Mouse (Mus musculus) embryonic facial prominence, embryonic 14.5 days (tissue): ENCODE measurements around the gene Dhcr24. TPM values are rescaled to one million over a fixed set of nuclear protein-coding genes. Genes with fewer than 3 reads are reported as not detected.

Source experiments
- ATAC-seq: fragments of 200-750 bp; cut with Nextera tagmentation; 2 replicates; pipeline ENCODE4 v1.8.0; 2017; ENCODE audit warnings: low read depth, moderate number of reproducible peaks, moderate TSS enrichment
- DNase-seq: peaks from one replicate; pipeline ENCODE4 v3.0.0-alpha.2; 2015; ENCODE audit warnings: low spot score
- H3K27ac ChIP-seq: fragments of 300-500 bp; sonication (generic); replicated peaks from 2 replicates; pipeline ENCODE4 v1.5.1; 2014; ENCODE audit warnings: low read depth, mild to moderate bottlenecking, low read length, moderate library complexity
- H3K27me3 ChIP-seq: fragments of 300-500 bp; sonication (generic); replicated peaks from 2 replicates; pipeline ENCODE4 v1.6.1; 2014; ENCODE audit warnings: low read length; ENCODE audit not compliant: control insufficient read depth, insufficient read depth
- H3K36me3 ChIP-seq: fragments of 300-500 bp; sonication (generic); 2 replicates; pipeline ENCODE4 v1.6.1; 2014; ENCODE audit warnings: low read length, mixed read lengths; ENCODE audit not compliant: control insufficient read depth, insufficient read depth
- H3K4me1 ChIP-seq: fragments of 300-500 bp; sonication (generic); 2 replicates; pipeline ENCODE4 v1.6.1; 2014; ENCODE audit warnings: antibody characterized with exemption, low read length; ENCODE audit not compliant: control insufficient read depth, insufficient read depth
- H3K4me2 ChIP-seq: fragments of 300-500 bp; sonication (generic); 2 replicates; pipeline ENCODE4 v1.6.1; 2014; ENCODE audit warnings: low read depth, mild to moderate bottlenecking, low read length, moderate library complexity, mixed read lengths
- H3K4me3 ChIP-seq: fragments of 300-500 bp; sonication (generic); 2 replicates; pipeline ENCODE4 v1.5.1; 2014; ENCODE audit warnings: low read depth, mild to moderate bottlenecking, low read length
- H3K9ac ChIP-seq: fragments of 300-500 bp; sonication (generic); 2 replicates; pipeline ENCODE4 v1.6.1; 2014; ENCODE audit warnings: low read depth, mild to moderate bottlenecking, low read length, moderate library complexity, mixed read lengths
- H3K9me3 ChIP-seq: fragments of 300-500 bp; sonication (generic); 2 replicates; pipeline ENCODE4 v1.6.1; 2016; ENCODE audit warnings: low read length; ENCODE audit not compliant: control insufficient read depth
- WGBS: fragments of 180-500 bp; shearing (Covaris S2); extraction: QIAGEN DNeasy Blood & Tissue Kit; methylation state at CpG from one replicate; pipeline ENCODE4 v1.1.7; 2014; 5-methylcytosine and 5-hydroxymethylcytosine counted together
- polyA plus RNA-seq: library from polyadenylated mRNA; unstranded; fragments of >200 nt; fragmentation: Nextera tagmentation; extraction: Ambion mirVana; gene quantifications from 2 replicates; pipeline ENCODE4 v1.2.1, GENCODE M21; 2014

Dhcr24 gene
- polyA plus RNA-seq: 14.8 and 17.9 TPM in 2 replicates

DNA sequence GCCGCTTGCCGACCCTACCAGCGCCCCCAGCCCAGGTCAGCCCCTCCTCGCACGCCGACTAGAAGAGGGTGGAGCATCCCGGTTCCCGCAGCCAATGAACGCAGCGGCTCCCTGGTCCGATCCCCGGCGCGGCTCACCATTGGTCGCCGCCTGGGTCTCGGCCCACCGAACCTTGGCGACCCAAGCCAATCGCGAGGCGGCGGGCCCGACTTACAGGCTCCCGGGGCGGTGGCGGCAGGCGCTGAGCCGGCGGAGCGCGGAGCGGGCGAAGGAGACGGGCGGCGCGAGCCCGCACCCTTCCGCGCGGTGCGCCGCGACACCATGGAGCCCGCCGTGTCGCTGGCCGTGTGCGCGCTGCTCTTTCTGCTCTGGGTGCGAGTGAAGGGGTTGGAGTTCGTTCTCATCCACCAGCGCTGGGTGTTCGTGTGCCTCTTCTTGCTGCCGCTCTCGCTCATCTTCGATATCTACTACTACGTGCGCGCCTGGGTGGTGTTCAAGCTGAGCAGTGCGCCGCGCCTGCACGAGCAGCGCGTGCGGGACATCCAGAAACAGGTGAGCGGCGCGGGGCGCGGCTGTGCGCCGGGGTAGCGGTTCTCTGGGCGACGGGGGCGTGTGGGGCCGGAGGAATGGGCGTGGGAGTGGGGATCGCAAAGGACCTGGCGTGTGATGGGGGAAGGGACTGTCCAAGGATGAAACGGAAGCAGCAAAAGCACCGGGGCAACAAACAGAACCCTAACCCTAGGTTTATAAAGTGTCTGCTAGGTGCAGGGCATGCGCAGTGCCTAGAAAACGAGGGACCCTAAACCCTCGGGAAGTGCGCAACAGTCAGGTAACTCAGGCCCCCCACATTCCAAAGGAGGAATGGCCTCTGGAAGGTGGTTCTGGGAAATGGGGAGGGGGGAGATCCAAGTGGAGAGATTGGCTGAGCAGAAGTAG, at the start of gene Dhcr24:
Gene Dhcr24 (plus strand): TSS at position 193 of the 936 bp plus-strand sequence.
- Histone ChIP-seq H3K4me1 (peaks cover 25% of the 10 kb centered on the region), H3K36me3 (peaks cover 19% of the 10 kb centered on the region), H3K9me3 (no peaks in the 10 kb centered on the region), H3K27ac (peak within 1 kb of the TSS; percentile 81), H3K4me2 (peak within 1 kb of the TSS; percentile 97), H3K27me3 (0 out of 2 replicates have a peak, but pooled peaks cover 3% of the 10 kb centered on the region), H3K4me3 (peak within 1 kb of the TSS; percentile 92), H3K9ac (peak within 1 kb of the TSS; percentile 73)
- WGBS: under 1% methylated on average over 60 of the region's 89 CpGs
- ATAC-seq (peak; percentile 99), DNase-seq (peak; percentile 97)

DNA sequence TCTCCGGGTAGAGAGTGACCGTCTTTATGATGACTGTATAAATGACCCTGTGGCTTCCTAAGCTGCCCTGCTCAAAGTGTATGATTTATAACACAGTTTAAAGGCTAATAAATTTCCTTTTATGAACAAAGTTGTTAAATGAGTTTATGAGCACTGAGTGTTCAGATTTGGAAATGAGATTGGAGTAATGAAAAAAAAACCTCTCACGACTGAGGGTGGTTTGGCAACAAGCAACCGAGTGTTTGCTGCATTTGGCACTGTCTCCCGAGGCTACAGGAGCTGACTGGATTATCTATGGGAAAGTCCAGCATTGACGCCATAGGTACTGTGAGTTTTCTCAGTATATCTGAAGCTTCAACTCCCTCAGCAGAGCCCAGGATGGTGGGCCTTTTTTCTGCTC, 46.2 kb upstream of the Dhcr24 start:
- no peak overlapping the region for H3K27ac ChIP-seq
- H3K4me1 ChIP-seq: no peaks in the 10 kb centered on the region
- no peaks in the 10 kb centered on the region for H3K27me3 ChIP-seq
- DNase-seq: no peak
- H3K36me3 ChIP-seq: no peaks in the 10 kb centered on the region
- H3K4me2 ChIP-seq: no peak overlapping the region
- 79% methylated on average over 6 of the region's 6 CpGs for WGBS
- ATAC-seq: no peak
- H3K9me3 ChIP-seq: no peaks in the 10 kb centered on the region
- H3K4me3 ChIP-seq: no peak overlapping the region
- H3K9ac ChIP-seq: no peak overlapping the region

DNA sequence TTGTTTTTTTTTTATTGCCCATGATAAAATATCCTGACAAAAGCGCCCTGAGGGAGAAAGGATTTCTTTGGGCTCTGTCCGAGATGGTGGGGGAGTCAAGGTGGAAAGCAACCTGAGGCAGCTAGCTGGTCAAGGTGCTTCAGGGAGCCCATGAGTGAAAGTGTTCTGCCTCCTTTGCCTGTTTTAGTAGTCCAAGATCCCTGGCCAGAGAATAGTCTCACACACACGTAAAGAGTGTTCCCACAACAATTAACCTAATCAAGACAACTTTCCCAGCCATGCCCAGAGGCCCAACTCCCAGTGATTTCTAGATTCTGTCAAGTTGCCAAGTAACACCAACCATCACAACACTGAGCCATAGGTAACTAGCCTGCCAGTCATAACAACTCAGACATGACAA, 38.3 kb upstream of the Dhcr24 start:
- WGBS: 58% methylated on average over 3 of the region's 3 CpGs
- Histone ChIP-seq H3K9me3 (no peaks in the 10 kb centered on the region), H3K4me2 (no peak overlapping the region), H3K27ac (no peak overlapping the region), H3K9ac (no peak overlapping the region), H3K27me3 (no peaks in the 10 kb centered on the region), H3K36me3 (no peaks in the 10 kb centered on the region), H3K4me1 (no peaks in the 10 kb centered on the region), H3K4me3 (no peak overlapping the region)
- DNase-seq: no peak
- no peak for ATAC-seq

DNA sequence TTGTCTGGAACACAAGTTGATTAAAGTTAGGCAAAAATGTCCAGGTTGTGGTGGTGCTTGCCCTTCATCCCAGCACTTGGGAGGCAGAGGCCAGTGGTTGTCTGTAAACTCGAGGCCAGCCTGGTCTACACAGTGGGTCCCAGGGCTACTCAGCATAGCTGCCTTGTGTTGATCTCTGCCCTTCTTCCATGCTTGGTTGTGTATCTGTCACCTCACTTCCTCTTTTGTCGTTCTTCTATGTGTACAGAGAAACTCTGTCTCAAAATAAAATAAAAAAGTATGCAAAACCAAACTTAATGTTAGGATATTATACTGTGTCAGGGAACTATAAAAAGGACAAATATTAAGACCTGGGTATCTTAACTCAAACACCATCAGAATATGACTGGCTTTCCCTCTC, 36.7 kb upstream of the Dhcr24 start:
- Histone ChIP-seq H3K4me2 (no peak overlapping the region), H3K27me3 (no peaks in the 10 kb centered on the region), H3K9me3 (no peaks in the 10 kb centered on the region), H3K9ac (no peak overlapping the region), H3K4me3 (no peak overlapping the region), H3K4me1 (no peaks in the 10 kb centered on the region), H3K36me3 (no peaks in the 10 kb centered on the region), H3K27ac (no peak overlapping the region)
- no peak for ATAC-seq
- DNase-seq: no peak
- WGBS: 73% methylated on average over 2 of the region's 2 CpGs

DNA sequence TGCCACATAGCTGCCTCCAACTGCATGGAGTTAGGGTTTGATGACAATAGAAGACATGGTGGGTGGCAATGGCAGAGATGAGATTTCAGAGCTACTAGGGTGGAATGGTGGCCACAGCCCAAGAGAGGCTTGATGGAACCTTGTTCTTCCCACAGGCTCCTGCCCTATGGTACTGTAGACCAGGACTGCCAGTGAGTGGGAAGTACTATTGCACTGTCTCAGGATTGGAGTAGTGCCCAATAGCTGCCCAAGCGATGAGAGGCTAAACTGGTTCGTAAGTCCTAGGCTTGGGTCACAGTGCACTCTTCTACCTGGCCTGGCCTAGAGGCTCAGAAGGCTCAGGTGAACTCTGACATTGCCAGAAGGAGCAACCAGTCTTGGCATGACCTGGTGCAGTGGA, 35.8 kb upstream of the Dhcr24 start:
- DNase-seq (no peak), ATAC-seq (no peak)
- Histone ChIP-seq H3K4me3 (no peak overlapping the region), H3K9ac (no peak overlapping the region), H3K27ac (no peak overlapping the region), H3K4me1 (no peaks in the 10 kb centered on the region), H3K36me3 (no peaks in the 10 kb centered on the region), H3K27me3 (no peaks in the 10 kb centered on the region), H3K4me2 (no peak overlapping the region), H3K9me3 (no peaks in the 10 kb centered on the region)
- WGBS: 92% methylated on average over 2 of the region's 2 CpGs

DNA sequence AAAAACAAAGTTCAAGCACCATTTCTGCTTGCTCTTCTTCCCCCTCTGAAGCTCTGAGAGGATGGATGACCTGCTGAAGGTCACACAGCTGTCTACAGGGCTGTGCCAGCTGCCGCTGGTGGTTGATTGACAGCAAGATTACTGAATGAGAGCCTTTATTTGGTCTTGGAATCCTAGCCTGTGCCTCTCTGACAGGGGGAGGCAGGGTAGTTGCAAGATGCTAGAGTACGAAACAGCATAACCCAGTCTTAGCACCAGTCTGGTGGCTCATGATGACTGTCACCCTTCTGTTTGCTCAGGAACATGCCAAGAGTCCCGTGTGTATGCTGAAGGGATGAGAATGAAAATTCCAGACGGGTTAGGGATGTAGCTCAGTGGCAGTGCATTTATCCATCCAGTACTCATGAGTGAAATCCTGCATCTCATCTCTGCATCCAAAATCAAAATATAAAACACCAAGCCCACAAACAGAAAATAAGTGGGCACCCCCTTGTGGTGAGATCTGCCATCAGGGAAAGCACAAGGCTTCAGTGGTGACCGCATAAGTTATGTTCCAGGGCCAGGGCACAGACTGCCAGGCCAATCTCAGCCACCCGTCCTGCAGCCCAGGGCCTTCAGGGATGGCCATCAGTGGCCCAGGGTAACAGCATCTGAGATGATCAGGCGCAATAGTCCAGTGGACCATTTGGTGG, 32.8 kb upstream of the Dhcr24 start:
- no peak overlapping the region for H3K4me2 ChIP-seq
- ATAC-seq (no peak), DNase-seq (no peak)
- H3K27ac ChIP-seq: no peak overlapping the region
- H3K4me3 ChIP-seq: no peak overlapping the region
- H3K27me3 ChIP-seq: no peaks in the 10 kb centered on the region
- H3K9ac ChIP-seq: no peak overlapping the region
- H3K4me1 ChIP-seq: no peaks in the 10 kb centered on the region
- H3K9me3 ChIP-seq: no peaks in the 10 kb centered on the region
- WGBS: 62% methylated on average over 7 of the region's 7 CpGs
- no peaks in the 10 kb centered on the region for H3K36me3 ChIP-seq

DNA sequence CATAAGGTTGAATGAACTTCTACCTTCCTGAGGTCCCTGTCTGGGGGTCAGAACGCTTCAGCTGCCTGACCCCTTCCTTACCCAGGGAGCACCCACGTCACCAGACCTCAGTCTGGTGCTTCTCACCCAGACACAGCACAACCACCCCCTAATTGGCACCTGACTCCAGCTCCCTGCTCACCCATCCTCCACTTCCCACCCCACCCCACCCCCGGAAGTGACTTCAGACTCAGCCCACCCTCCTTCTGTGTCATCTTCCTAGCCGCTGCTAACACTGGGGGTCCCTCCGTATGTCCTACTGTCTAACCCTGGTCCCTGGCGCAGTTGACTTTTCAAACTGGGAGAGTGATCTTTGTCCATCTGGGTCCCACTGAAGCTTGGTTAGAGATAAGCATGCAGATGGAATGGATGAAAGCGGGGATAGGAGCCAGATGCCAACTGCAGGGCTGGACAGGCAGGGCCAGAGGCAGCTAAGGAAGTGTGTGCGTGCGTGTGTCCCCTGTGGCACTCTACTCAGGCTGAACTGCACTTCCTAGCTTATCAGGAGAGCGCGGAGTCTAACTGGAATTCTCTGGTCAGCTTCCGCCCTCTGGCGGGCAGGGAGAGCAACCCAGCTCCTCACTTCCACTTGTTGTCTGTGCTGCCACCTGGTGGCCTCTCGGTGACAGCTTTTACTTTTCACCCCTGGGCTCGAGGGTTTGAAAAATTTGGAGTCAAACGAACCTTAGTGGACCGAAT, 31.3 kb upstream of the Dhcr24 start:
- H3K27me3 ChIP-seq: no peaks in the 10 kb centered on the region
- no peaks in the 10 kb centered on the region for H3K36me3 ChIP-seq
- WGBS: 13% methylated on average over 17 of the region's 17 CpGs
- ATAC-seq: peak; percentile 97
- H3K4me1 ChIP-seq: no peaks in the 10 kb centered on the region
- H3K9ac ChIP-seq: peak overlapping the region; percentile 53
- peak overlapping the region; percentile 60 for H3K4me2 ChIP-seq
- no peaks in the 10 kb centered on the region for H3K9me3 ChIP-seq
- H3K27ac ChIP-seq: no peak overlapping the region
- H3K4me3 ChIP-seq: peak overlapping the region; percentile 23
- peak; percentile 97 for DNase-seq

DNA sequence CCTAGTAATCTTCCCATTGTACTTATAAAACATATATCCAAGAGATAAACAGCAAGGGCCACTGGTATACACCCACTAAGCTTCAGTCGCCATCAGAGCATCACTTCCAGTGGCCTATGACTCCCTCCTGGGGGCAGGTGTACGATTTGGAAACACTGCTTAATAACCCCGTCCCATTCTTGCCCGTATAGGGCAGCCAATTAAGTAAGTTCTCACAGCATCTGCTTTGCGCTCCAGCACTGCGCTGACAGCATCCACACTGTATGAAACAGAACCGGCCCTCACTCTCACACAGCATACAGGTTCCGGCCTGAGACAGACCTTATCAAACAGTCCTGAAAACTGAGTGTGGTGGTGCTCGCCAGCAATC, 30.7 kb upstream of the Dhcr24 start:
- Histone ChIP-seq H3K27ac (no peak overlapping the region), H3K9ac (no peak overlapping the region), H3K4me3 (no peak overlapping the region), H3K9me3 (no peaks in the 10 kb centered on the region), H3K36me3 (no peaks in the 10 kb centered on the region), H3K4me2 (no peak overlapping the region), H3K4me1 (no peaks in the 10 kb centered on the region), H3K27me3 (no peaks in the 10 kb centered on the region)
- ATAC-seq: 0 out of 2 replicates have a peak, but pooled peaks have one; percentile 20
- WGBS: 60% methylated on average over 9 of the region's 9 CpGs
- no peak for DNase-seq
